Mouse (Mus musculus) spleen, adult 2 months (tissue): ENCODE measurements around the gene Cmtr1. TPM values are rescaled to one million over a fixed set of nuclear protein-coding genes. Genes with fewer than 3 reads are reported as not detected.

Source experiments
- DNase-seq, 2 experiments: peaks; one replicate each; pipeline versions ENCODE4 v3.0.0 to v3.0.0-alpha.2; 2012 to 2021; ENCODE audit warnings: low spot score in 2 of 2, low read depth in 1 of 2
- H3K27ac ChIP-seq: fragments of 200-500 bp; 2 replicates; pipeline ENCODE4 v1.5.1; 2012; ENCODE audit warnings: low read length, inconsistent platforms; ENCODE audit not compliant: insufficient read depth
- H3K27me3 ChIP-seq: fragments of 200-500 bp; 2 replicates; pipeline ENCODE4 v1.6.1; 2012; ENCODE audit warnings: mild to moderate bottlenecking, moderate library complexity, low read length, inconsistent platforms; ENCODE audit not compliant: control insufficient read depth, insufficient read depth
- H3K36me3 ChIP-seq: fragments of 200-500 bp; 2 replicates; pipeline ENCODE4 v1.6.1; 2012; ENCODE audit warnings: mild to moderate bottlenecking, low read length, inconsistent platforms; ENCODE audit not compliant: control insufficient read depth, insufficient read depth
- H3K4me1 ChIP-seq: fragments of 200-500 bp; 2 replicates; pipeline ENCODE4 v1.6.1; 2011; ENCODE audit warnings: inconsistent platforms; ENCODE audit not compliant: control insufficient read depth, insufficient read depth, insufficient read length
- H3K4me3 ChIP-seq: fragments of 200-500 bp; 2 replicates; pipeline ENCODE4 v1.5.1; 2011; ENCODE audit warnings: mild to moderate bottlenecking, inconsistent platforms; ENCODE audit not compliant: insufficient read depth, insufficient read length; ENCODE audit errors: extremely low read depth
- CTCF ChIP-seq: fragments of 200-500 bp; IDR thresholded peaks from 2 replicates; pipeline ENCODE4 v1.5.1; 2011; ENCODE audit warnings: mild to moderate bottlenecking, inconsistent platforms; ENCODE audit not compliant: insufficient read depth, insufficient read length, insufficient replicate concordance; ENCODE audit errors: extremely low read depth
- POLR2A ChIP-seq: fragments of 200-500 bp; IDR thresholded peaks from 2 replicates; pipeline ENCODE4 v1.6.1; 2011; ENCODE audit warnings: low read depth, low read length, inconsistent platforms
- WGBS: fragments of 180-500 bp; shearing (Covaris S2); methylation state at CpG from one replicate; pipeline ENCODE4 v1.1.7; 2018; 5-methylcytosine and 5-hydroxymethylcytosine counted together
- polyA plus RNA-seq: library from polyadenylated mRNA; depleted of rRNA; stranded (reverse); fragments of >200 nt; gene quantifications from 2 replicates; pipeline ENCODE4 v1.2.3, GENCODE M21; 2012

Gene Cmtr1
- polyA plus RNA-seq, 1 experiment, result 34.3 TPM

GRCm38 (mm10) chr17:29623488-29623887 lies 36.9 kb upstream of the Cmtr1 start:
- no peaks in the 10 kb centered on the region for H3K4me1 ChIP-seq
- no peak overlapping the region for H3K27ac ChIP-seq
- TF ChIP-seq POLR2A, result no peak
- no peak for TF ChIP-seq CTCF
- no peak for DNase-seq
- 94% methylated on average over 8 of the region's 8 CpGs for WGBS
- H3K36me3 ChIP-seq, result peaks cover 34% of the 10 kb centered on the region
- H3K27me3 ChIP-seq, result no peaks in the 10 kb centered on the region
- no peak overlapping the region for H3K4me3 ChIP-seq

- WGBS, result 95% methylated on average over 9 of the region's 9 CpGs
- Histone ChIP-seq H3K4me3 (no peak overlapping the region), H3K27ac (no peak overlapping the region), H3K36me3 (peaks cover 44% of the 10 kb centered on the region), H3K4me1 (no peaks in the 10 kb centered on the region), H3K27me3 (no peaks in the 10 kb centered on the region)
- TF ChIP-seq CTCF (no peak), POLR2A (no peak)
- peak in 1 of 2 experiments; percentile 11 for DNase-seq
Measured at GRCm38 (mm10) chr17:29627285-29627684, 33.1 kb upstream of the Cmtr1 start.

DNA sequence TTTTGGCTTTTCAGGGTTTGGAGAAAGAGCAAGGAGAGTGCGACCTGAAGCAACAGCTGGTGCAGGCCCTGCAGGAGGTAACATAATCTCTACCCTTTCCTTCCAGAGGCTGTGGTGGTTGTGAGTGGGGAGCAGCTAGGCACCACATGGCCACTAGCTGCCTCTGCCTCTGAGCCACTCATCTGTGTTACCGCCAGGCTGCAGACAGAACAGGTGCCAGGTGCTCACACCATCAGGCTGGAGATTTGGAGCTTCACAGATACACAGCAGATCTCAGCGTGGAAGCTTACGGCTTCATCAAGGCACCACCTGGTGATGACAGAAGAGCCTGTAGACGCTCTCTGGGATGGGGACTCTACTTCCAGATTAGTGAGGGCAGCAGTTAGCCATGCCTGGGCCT lies 31.4 kb upstream of the Cmtr1 start:
- Histone ChIP-seq H3K36me3 (peaks cover 44% of the 10 kb centered on the region), H3K27ac (no peak overlapping the region)
- 85% methylated on average over 5 of the region's 5 CpGs for WGBS

GRCm38 (mm10) chr17:29629620-29630019 lies 30.8 kb upstream of the Cmtr1 start:
- DNase-seq, result no peak
- peaks cover 46% of the 10 kb centered on the region for H3K36me3 ChIP-seq
- WGBS, result 48% methylated on average over 5 of the region's 5 CpGs

More for the DNA sequence above, 31.4 kb upstream of the Cmtr1 start:
- TF ChIP-seq CTCF (no peak), POLR2A (no peak)
- no peaks in the 10 kb centered on the region for H3K27me3 ChIP-seq
- H3K4me3 ChIP-seq, result no peak overlapping the region
- no peak for DNase-seq
- H3K4me1 ChIP-seq, result no peaks in the 10 kb centered on the region

DNA sequence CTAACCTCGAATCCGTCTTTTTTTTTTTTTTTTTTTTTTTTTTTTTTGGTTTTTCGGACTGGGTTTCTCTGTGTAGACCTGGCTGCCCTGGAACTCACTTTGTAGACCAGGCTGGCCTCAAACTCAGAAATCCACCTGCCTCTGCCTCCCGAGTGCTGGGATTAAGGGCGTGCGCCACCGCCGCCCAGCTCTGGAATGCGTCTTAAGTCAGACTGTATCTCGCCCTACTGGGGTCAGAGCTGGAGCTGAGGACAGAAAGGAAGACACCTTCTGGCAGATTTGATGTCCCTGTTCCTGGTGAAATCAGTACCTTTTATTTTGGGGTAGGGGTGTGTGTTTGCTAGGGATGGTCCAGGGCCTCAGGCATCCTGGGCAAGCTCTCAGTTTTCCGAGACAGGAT lies 28.1 kb upstream of the Cmtr1 start:
- no peak for DNase-seq
- no peak overlapping the region for H3K27ac ChIP-seq
- no peak for TF ChIP-seq POLR2A
- no peak for TF ChIP-seq CTCF
- no peaks in the 10 kb centered on the region for H3K4me1 ChIP-seq
- H3K4me3 ChIP-seq, result no peak overlapping the region
- peaks cover 52% of the 10 kb centered on the region for H3K36me3 ChIP-seq
- 95% methylated on average over 11 of the region's 11 CpGs for WGBS
- no peaks in the 10 kb centered on the region for H3K27me3 ChIP-seq

More at GRCm38 (mm10) chr17:29629620-29630019, 30.8 kb upstream of the Cmtr1 start:
- H3K4me1 ChIP-seq, result no peaks in the 10 kb centered on the region
- TF ChIP-seq POLR2A (no peak), CTCF (no peak)
- H3K27ac ChIP-seq, result no peak overlapping the region
- no peak overlapping the region for H3K4me3 ChIP-seq
- H3K27me3 ChIP-seq, result no peaks in the 10 kb centered on the region

DNA sequence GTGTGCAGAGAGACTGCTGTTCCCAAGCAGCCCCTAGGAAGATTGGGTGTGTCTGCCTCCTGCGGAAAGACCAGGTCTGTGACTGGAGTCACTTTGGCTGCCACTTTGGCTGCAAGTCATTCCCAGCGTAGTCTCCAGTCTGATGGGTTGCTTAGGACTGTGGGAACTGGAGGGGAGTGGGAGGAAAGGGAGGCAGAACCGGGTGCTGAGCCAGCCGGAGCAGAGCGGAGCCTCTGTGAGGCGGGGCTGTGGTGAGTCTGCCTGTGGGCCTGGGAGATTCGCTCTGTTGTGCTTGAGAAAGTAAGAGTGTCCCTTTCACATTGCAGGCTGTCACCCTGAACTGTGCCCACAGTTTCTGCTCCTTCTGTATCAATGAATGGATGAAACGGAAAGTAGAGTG lies 24.9 kb upstream of the Cmtr1 start:
- peaks cover 43% of the 10 kb centered on the region for H3K36me3 ChIP-seq
- no peak for DNase-seq
- H3K4me1 ChIP-seq, result no peaks in the 10 kb centered on the region
- no peak for TF ChIP-seq POLR2A
- no peak for TF ChIP-seq CTCF
- H3K27ac ChIP-seq, result no peak overlapping the region
- no peaks in the 10 kb centered on the region for H3K27me3 ChIP-seq
- no peak overlapping the region for H3K4me3 ChIP-seq
- WGBS, result 93% methylated on average over 8 of the region's 8 CpGs

- H3K27me3 ChIP-seq, result no peaks in the 10 kb centered on the region
- DNase-seq, result peak in 1 of 2 experiments; percentile 22
- H3K27ac ChIP-seq, result no peak overlapping the region
- H3K4me1 ChIP-seq, result no peaks in the 10 kb centered on the region
- 81% methylated on average over 5 of the region's 5 CpGs for whole genome bisulfite sequencing
- peaks cover 48% of the 10 kb centered on the region for H3K36me3 ChIP-seq
- H3K4me3 ChIP-seq, result no peak overlapping the region
- no peak for TF ChIP-seq POLR2A
- peak; percentile 43; the same call in 1 of the 2 replicates for TF ChIP-seq CTCF
Measured at GRCm38 (mm10) chr17:29636118-29636517, 24.3 kb upstream of the Cmtr1 start.
